Mouse (Mus musculus): ENCODE measurements at regions not wholly inside any gene's neighbourhood (a gene's known extent, or its start where the extent isn't known, plus 50 kb on each side); places are given as distances from the start of the nearest gene placed in this dataset.
"Not testable (repeated sequence)": the region's sequence is repeated elsewhere in the genome, so short reads cannot be mapped to it uniquely, and the experiment has no call there.

DNA sequence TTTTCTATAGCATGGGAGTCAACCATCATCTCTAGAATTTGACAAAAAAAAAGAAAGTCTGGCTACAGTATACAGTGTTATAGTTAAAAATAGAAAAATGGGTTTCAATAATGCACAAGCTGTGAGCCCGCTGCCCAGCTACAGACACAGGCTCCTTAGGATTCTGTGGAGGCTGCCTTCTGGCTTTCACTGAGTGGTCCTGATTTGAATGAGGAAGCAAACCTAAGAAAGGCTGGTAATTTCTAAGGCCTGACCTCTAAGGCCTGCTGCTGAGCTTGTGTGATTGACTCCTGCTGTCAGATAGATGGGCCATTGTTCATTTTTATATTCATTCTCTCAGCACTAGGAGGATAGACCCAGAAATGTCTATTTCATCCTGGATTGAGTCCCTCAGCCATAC, 67.7 kb downstream of the Alg10b start:
- no peaks in the 10 kb centered on the region; the same call in 1 of the 2 replicates for H3K9me3 ChIP-seq (replicated peaks; ENCODE audit: control insufficient read depth, low read length)
- no peak overlapping the region for H3K9ac ChIP-seq (ENCODE audit: low read depth, low read length)
- no peak overlapping the region for H3K4me2 ChIP-seq (ENCODE audit: low read depth, low read length)
- WGBS (ENCODE audit: insufficient replicate concordance): 77% methylated on average over 1 of the region's 1 CpGs
- no peak for ATAC-seq (ENCODE audit: low read depth)
- no peaks in the 10 kb centered on the region for H3K4me1 ChIP-seq (ENCODE audit: control insufficient read depth, low read depth, low read length)
- H3K27ac ChIP-seq (ENCODE audit: low read length): no peak overlapping the region
- no peaks in the 10 kb centered on the region for H3K27me3 ChIP-seq (ENCODE audit: control insufficient read depth, insufficient read depth, low read depth, low read length)
- H3K4me3 ChIP-seq (ENCODE audit: low read depth, low read length): no peak overlapping the region
- no peaks in the 10 kb centered on the region for H3K36me3 ChIP-seq (ENCODE audit: control insufficient read depth, insufficient read depth)

DNA sequence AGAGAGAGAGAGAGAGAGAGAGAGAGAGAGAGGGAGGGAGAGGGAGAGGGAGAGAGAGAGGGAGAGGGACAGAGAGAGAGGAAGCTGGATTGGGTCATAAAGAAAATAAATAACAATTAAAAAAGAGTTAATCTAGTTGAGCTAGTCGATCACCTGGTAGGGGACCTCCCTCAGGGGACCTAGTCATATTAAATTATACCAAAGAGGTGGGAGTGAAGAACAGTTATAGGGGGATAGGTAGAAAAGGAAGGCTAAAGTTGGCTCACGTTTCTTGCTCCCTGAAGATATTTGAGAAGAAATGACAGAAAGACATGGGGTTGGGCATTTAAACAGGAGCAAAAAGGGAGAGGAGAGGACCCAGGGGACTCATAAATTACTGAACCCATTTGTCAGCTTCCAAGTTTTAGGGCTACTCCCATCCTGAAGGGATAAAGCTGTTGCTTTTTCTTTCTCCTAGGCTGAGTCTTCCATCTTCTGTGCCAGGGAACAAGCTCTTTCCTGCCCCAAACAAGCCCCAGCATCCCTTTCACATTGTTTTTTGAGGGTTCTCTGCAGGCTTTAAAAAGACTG, 70.3 kb downstream of the Alg10b start:
- Histone ChIP-seq H3K9me3 (replicated peaks; ENCODE audit: control insufficient read depth, low read length) (no peaks in the 10 kb centered on the region; the same call in 1 of the 2 replicates), H3K27ac (ENCODE audit: low read length) (no peak overlapping the region), H3K4me2 (ENCODE audit: low read depth, low read length) (no peak overlapping the region), H3K4me1 (ENCODE audit: control insufficient read depth, low read depth, low read length) (no peaks in the 10 kb centered on the region), H3K27me3 (ENCODE audit: control insufficient read depth, insufficient read depth, low read depth, low read length) (no peaks in the 10 kb centered on the region), H3K4me3 (ENCODE audit: low read depth, low read length) (no peak overlapping the region), H3K36me3 (ENCODE audit: control insufficient read depth, insufficient read depth) (no peaks in the 10 kb centered on the region), H3K9ac (ENCODE audit: low read depth, low read length) (no peak overlapping the region)
- 31% methylated on average over 2 of the region's 2 CpGs for WGBS (ENCODE audit: insufficient replicate concordance)
- ATAC-seq (ENCODE audit: low read depth): no peak

DNA sequence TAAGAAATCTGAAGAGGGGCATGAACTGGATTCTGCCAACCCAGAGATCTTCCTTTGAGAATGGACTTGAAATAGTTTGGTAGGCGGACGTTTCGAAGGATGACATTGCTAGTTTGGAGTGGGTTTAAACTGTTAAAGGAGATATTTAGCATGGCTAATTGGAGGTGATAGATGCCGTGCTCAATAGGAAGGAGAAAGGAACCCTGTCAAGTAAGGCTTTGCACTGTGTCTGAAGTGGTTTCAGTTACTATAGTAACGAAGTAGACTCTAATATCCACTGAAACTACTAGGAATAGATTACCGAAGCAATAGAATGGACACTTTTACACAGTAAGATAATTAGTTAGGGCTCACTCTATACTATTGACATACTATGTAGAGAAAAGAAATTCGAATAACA, 74.5 kb downstream of the Alg10b start:
- H3K9me3 ChIP-seq (replicated peaks; ENCODE audit: control insufficient read depth, low read length): no peaks in the 10 kb centered on the region
- H3K4me1 ChIP-seq (ENCODE audit: control insufficient read depth, low read depth, low read length): no peaks in the 10 kb centered on the region
- WGBS (ENCODE audit: insufficient replicate concordance): 63% methylated on average over 7 of the region's 7 CpGs
- no peaks in the 10 kb centered on the region for H3K27me3 ChIP-seq (ENCODE audit: control insufficient read depth, insufficient read depth, low read depth, low read length)
- no peak overlapping the region for H3K27ac ChIP-seq (ENCODE audit: low read length)
- H3K9ac ChIP-seq (ENCODE audit: low read depth, low read length): no peak overlapping the region
- ATAC-seq (ENCODE audit: low read depth): no peak
- no peaks in the 10 kb centered on the region for H3K36me3 ChIP-seq (ENCODE audit: control insufficient read depth, insufficient read depth)
- H3K4me2 ChIP-seq (ENCODE audit: low read depth, low read length): no peak overlapping the region
- no peak overlapping the region for H3K4me3 ChIP-seq (ENCODE audit: low read depth, low read length)

DNA sequence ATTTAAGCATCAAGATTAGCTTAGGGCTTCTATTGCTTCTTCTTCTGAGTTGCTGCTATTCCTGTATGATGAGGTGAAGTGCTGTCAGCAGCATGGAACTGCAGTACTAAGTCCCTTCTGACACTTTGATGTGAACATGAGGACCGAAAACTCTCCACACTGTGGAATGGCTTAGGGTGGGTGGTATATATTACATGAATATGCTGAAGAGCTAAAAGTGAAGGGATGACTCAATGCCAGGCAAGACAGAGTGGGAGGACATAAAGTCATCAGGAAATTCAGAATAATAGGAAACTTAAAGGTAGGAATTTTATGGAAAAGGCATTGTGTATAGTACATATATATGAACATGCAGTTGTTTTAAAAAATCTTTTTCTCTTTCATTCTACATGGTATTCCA, 79.3 kb downstream of the Alg10b start:
- no peak overlapping the region for H3K4me3 ChIP-seq (ENCODE audit: low read depth, low read length)
- no peaks in the 10 kb centered on the region for H3K36me3 ChIP-seq (ENCODE audit: control insufficient read depth, insufficient read depth)
- H3K4me2 ChIP-seq (ENCODE audit: low read depth, low read length): no peak overlapping the region
- 56% methylated on average over 1 of the region's 1 CpGs for WGBS (ENCODE audit: insufficient replicate concordance)
- H3K9me3 ChIP-seq (replicated peaks; ENCODE audit: control insufficient read depth, low read length): no peaks in the 10 kb centered on the region
- no peaks in the 10 kb centered on the region for H3K27me3 ChIP-seq (ENCODE audit: control insufficient read depth, insufficient read depth, low read depth, low read length)
- no peak overlapping the region for H3K27ac ChIP-seq (ENCODE audit: low read length)
- H3K9ac ChIP-seq (ENCODE audit: low read depth, low read length): no peak overlapping the region
- H3K4me1 ChIP-seq (ENCODE audit: control insufficient read depth, low read depth, low read length): no peaks in the 10 kb centered on the region
- no peak for ATAC-seq (ENCODE audit: low read depth)

DNA sequence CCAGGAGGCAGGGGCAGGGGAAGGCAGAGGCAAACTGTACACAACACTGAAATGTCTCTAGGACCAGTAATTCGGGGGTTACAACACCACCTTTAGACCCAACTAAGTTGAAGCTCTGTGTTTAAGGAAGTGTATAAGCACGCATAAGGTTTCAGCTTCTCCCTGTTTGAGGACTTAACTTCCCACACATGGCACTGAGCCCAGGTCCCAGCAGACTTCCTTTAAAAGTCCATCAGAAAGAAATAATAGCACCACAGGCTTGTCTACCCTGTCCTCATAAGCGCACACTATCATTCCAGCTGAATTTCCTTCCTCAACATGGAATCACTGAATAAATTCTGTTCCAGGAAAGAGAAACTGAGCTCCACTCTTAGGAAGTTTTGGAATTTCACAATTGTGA, 80.9 kb downstream of the Alg10b start:
- Histone ChIP-seq H3K4me3 (ENCODE audit: low read depth, low read length) (no peak overlapping the region), H3K36me3 (ENCODE audit: control insufficient read depth, insufficient read depth) (no peaks in the 10 kb centered on the region), H3K27me3 (ENCODE audit: control insufficient read depth, insufficient read depth, low read depth, low read length) (no peaks in the 10 kb centered on the region), H3K27ac (ENCODE audit: low read length) (no peak overlapping the region), H3K4me2 (ENCODE audit: low read depth, low read length) (no peak overlapping the region), H3K4me1 (ENCODE audit: control insufficient read depth, low read depth, low read length) (no peaks in the 10 kb centered on the region), H3K9me3 (replicated peaks; ENCODE audit: control insufficient read depth, low read length) (no peaks in the 10 kb centered on the region), H3K9ac (ENCODE audit: low read depth, low read length) (no peak overlapping the region)
- 55% methylated on average over 3 of the region's 3 CpGs for WGBS (ENCODE audit: insufficient replicate concordance)
- ATAC-seq (ENCODE audit: low read depth): no peak

DNA sequence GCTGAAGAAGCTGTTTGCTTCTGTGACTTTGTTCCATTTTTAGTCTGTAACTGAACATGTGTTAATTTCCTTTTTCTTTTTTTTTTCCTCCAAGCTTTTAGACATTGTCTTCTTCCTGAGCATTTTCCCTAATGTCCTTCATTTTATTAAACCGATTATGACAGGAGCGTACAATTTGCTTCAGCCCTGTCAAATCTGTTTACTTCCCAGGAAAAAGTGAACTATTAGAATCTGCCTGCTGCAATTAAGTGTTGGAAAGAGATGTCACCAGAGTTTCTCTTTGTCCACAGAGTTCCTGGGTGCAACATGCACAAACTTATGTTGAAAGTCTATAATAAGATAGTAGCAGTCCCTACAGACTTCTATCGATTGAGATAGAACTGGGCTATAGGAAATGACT, 82.8 kb downstream of the Alg10b start:
- WGBS (ENCODE audit: insufficient replicate concordance): 71% methylated on average over 3 of the region's 3 CpGs

DNA sequence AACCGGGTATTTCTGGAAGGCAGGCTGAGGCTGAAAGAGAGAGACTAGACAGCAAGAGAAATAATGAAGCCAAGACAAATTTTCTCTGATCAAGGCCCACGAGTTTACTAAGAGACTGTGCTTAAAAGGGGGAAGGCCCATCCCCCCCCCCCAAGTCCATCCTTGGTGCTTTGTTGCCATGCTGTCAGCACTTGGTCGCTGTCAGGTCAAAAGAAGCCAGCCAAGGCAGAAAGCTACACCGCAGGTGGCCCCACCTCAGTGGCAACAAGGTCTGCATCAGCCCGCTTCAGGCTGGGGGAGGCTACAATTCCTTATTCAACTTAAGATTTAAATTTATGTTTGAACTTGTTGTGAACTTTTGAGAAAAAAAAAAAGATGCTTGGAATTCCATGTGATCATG, 84.3 kb downstream of the Alg10b start:
- H3K4me2 ChIP-seq (ENCODE audit: low read depth, low read length); H3K9ac ChIP-seq (ENCODE audit: low read depth, low read length); H3K27me3 ChIP-seq (ENCODE audit: control insufficient read depth, insufficient read depth, low read depth, low read length); H3K4me3 ChIP-seq (ENCODE audit: low read depth, low read length); H3K36me3 ChIP-seq (ENCODE audit: control insufficient read depth, insufficient read depth); H3K27ac ChIP-seq (ENCODE audit: low read length); H3K4me1 ChIP-seq (ENCODE audit: control insufficient read depth, low read depth, low read length); ATAC-seq (ENCODE audit: low read depth); H3K9me3 ChIP-seq (replicated peaks; ENCODE audit: control insufficient read depth, low read length): not testable (repeated sequence)
- 36% methylated on average over 5 of the region's 5 CpGs for WGBS (ENCODE audit: insufficient replicate concordance)

More for the DNA sequence above, 82.8 kb downstream of the Alg10b start:
- no peak overlapping the region for H3K27ac ChIP-seq (ENCODE audit: low read length)
- no peaks in the 10 kb centered on the region for H3K27me3 ChIP-seq (ENCODE audit: control insufficient read depth, insufficient read depth, low read depth, low read length)
- no peak overlapping the region for H3K4me2 ChIP-seq (ENCODE audit: low read depth, low read length)
- ATAC-seq (ENCODE audit: low read depth): no peak
- no peaks in the 10 kb centered on the region for H3K9me3 ChIP-seq (replicated peaks; ENCODE audit: control insufficient read depth, low read length)
- no peaks in the 10 kb centered on the region for H3K36me3 ChIP-seq (ENCODE audit: control insufficient read depth, insufficient read depth)
- H3K4me1 ChIP-seq (ENCODE audit: control insufficient read depth, low read depth, low read length): no peaks in the 10 kb centered on the region
- H3K9ac ChIP-seq (ENCODE audit: low read depth, low read length): no peak overlapping the region
- H3K4me3 ChIP-seq (ENCODE audit: low read depth, low read length): no peak overlapping the region

DNA sequence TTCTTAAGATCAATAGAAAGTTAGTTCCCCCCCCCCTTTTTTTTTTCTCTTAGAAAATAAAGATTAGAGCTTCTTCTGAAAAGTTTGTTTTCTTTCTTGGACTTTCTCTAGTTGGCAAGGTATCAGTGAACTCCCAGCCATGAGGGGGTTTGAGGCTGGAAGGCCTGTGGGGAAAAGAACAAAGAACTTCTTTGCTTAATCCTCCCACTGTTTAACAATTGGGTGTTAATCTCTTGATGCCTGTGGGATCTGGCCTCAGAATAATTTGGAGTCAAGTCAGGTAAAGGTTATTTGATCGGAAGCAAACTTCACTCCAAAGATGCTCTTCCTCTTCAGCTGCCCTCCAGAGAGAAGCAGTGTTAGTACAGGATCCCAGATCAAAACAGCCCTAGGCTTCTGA, 84.8 kb downstream of the Alg10b start:
- no peak for ATAC-seq (ENCODE audit: low read depth)
- WGBS (ENCODE audit: insufficient replicate concordance): 29% methylated on average over 1 of the region's 1 CpGs
- Histone ChIP-seq H3K4me2 (ENCODE audit: low read depth, low read length) (no peak overlapping the region), H3K36me3 (ENCODE audit: control insufficient read depth, insufficient read depth) (no peaks in the 10 kb centered on the region), H3K9ac (ENCODE audit: low read depth, low read length) (no peak overlapping the region), H3K9me3 (replicated peaks; ENCODE audit: control insufficient read depth, low read length) (no peaks in the 10 kb centered on the region), H3K4me3 (ENCODE audit: low read depth, low read length) (no peak overlapping the region), H3K27me3 (ENCODE audit: control insufficient read depth, insufficient read depth, low read depth, low read length) (no peaks in the 10 kb centered on the region), H3K27ac (ENCODE audit: low read length) (no peak overlapping the region), H3K4me1 (ENCODE audit: control insufficient read depth, low read depth, low read length) (no peaks in the 10 kb centered on the region)

DNA sequence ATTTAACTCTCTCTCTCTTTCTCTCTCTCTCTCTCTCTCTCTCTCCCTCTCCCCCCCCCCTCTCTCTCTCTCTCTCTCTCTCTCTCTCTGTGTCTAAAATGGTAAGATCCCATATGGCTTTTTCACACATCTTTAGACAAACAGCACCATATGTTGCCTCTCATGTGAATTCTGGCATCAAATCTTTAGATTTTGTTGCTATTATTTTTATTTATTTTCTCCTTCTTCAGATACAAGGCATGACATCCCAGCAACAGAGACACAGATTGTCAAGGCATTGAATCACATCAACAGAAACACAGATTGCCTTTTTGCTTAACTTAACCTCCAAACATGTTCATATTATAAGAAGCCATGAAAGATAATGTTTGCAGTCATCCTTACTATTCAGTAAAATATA, 85.6 kb downstream of the Alg10b start:
- H3K4me3 ChIP-seq (ENCODE audit: low read depth, low read length): no peak overlapping the region
- H3K4me2 ChIP-seq (ENCODE audit: low read depth, low read length): no peak overlapping the region
- H3K4me1 ChIP-seq (ENCODE audit: control insufficient read depth, low read depth, low read length): no peaks in the 10 kb centered on the region
- no peaks in the 10 kb centered on the region for H3K36me3 ChIP-seq (ENCODE audit: control insufficient read depth, insufficient read depth)
- H3K27ac ChIP-seq (ENCODE audit: low read length): no peak overlapping the region
- no peak for ATAC-seq (ENCODE audit: low read depth)
- H3K27me3 ChIP-seq (ENCODE audit: control insufficient read depth, insufficient read depth, low read depth, low read length): no peaks in the 10 kb centered on the region
- no peaks in the 10 kb centered on the region for H3K9me3 ChIP-seq (replicated peaks; ENCODE audit: control insufficient read depth, low read length)
- no peak overlapping the region for H3K9ac ChIP-seq (ENCODE audit: low read depth, low read length)
